Mouse (Mus musculus) spleen, adult 2 months (tissue): Measurements from ENCODE around the gene Fastkd3.

Experiments used
- CTCF ChIP-seq: fragments of 200-500 bp; IDR thresholded peaks from 2 replicates; pipeline ENCODE4 v1.5.1; 2011; ENCODE audit warnings: mild to moderate bottlenecking, inconsistent platforms; ENCODE audit not compliant: insufficient read depth, insufficient read length, insufficient replicate concordance; ENCODE audit errors: extremely low read depth
- POLR2A ChIP-seq: fragments of 200-500 bp; IDR thresholded peaks from 2 replicates; pipeline ENCODE4 v1.6.1; 2011; ENCODE audit warnings: low read depth, low read length, inconsistent platforms

- TF ChIP-seq POLR2A, result no peak
- TF ChIP-seq CTCF, result no peak
These were observed 13.5 kb upstream of the Fastkd3 start for GRCm38 (mm10) chr13:68568548-68568947.
